Mouse (Mus musculus) kidney, adult 10 weeks (tissue): ENCODE data around the gene Alcam. TPM values are rescaled to one million over a fixed set of nuclear protein-coding genes. Genes with fewer than 3 reads are reported as not detected.

ENCODE experiments used
- polyA plus RNA-seq: library from polyadenylated mRNA; stranded (reverse); fragments of 350-450 nt; fragmentation: Illumina TruSeq; extraction: RNeasy Lipid Tissue Mini Kit (QIAGEN cat#74804); gene quantifications from one replicate; pipeline ENCODE4 v1.2.3, GENCODE M21; 2014; ENCODE audit warnings: low read depth, low replicate concordance

The Alcam gene
- polyA plus RNA-seq = 64.4 TPM

GRCm38 (mm10) chr16:52453971-52454514 is at the start of gene Alcam:
Gene Alcam (minus strand): TSS chr16:52454074.

